Mouse (Mus musculus) ES-Bruce4 (cell line): ENCODE measurements at regions not wholly inside any gene's neighbourhood (a gene's known extent, or its start where the extent isn't known, plus 50 kb on each side); places are given as distances from the start of the nearest gene placed in this dataset.

Source experiments
- H3K27ac ChIP-seq: 2 replicates; pipeline ENCODE4 v1.5.1; 2012; ENCODE audit warnings: low read length, inconsistent platforms; ENCODE audit not compliant: insufficient read depth
- H3K27me3 ChIP-seq: 2 replicates; pipeline ENCODE4 v1.6.1; 2012; ENCODE audit warnings: mild to moderate bottlenecking, low read length, inconsistent platforms; ENCODE audit not compliant: control insufficient read depth, poor library complexity, insufficient read depth, severe bottlenecking
- H3K36me3 ChIP-seq: 2 replicates; pipeline ENCODE4 v1.6.1; 2012; ENCODE audit warnings: inconsistent platforms, mild to moderate bottlenecking, low read length, moderate library complexity; ENCODE audit not compliant: control insufficient read depth, poor library complexity, insufficient read depth, severe bottlenecking
- H3K4me1 ChIP-seq: one replicate; pipeline ENCODE4 v1.8.1; 2011; ENCODE audit warnings: low read length; ENCODE audit not compliant: control insufficient read depth, insufficient read depth
- H3K4me3 ChIP-seq: 2 replicates; pipeline ENCODE4 v1.5.1; 2011; ENCODE audit warnings: low read depth, mild to moderate bottlenecking, low read length
- H3K9ac ChIP-seq: 2 replicates; pipeline ENCODE4 v1.6.1; 2012; ENCODE audit warnings: low read depth, mild to moderate bottlenecking, inconsistent platforms; ENCODE audit not compliant: poor library complexity, severe bottlenecking
- H3K9me3 ChIP-seq: replicated peaks from 2 replicates; pipeline ENCODE4 v1.6.1; 2012; ENCODE audit warnings: mild to moderate bottlenecking, low read length, inconsistent platforms; ENCODE audit not compliant: control insufficient read depth, poor library complexity, insufficient read depth, severe bottlenecking
- CTCF ChIP-seq: IDR thresholded peaks from one replicate; pipeline ENCODE4 v1.8.1; 2011; ENCODE audit warnings: low read depth, low read length
- EP300 ChIP-seq: IDR thresholded peaks from 2 replicates; pipeline ENCODE4 v1.6.1; 2011; ENCODE audit warnings: low read depth, low read length; ENCODE audit not compliant: insufficient read depth
- POLR2A ChIP-seq: IDR thresholded peaks from one replicate; pipeline ENCODE4 v1.8.1; 2011; ENCODE audit warnings: low read length; ENCODE audit not compliant: insufficient read depth

DNA sequence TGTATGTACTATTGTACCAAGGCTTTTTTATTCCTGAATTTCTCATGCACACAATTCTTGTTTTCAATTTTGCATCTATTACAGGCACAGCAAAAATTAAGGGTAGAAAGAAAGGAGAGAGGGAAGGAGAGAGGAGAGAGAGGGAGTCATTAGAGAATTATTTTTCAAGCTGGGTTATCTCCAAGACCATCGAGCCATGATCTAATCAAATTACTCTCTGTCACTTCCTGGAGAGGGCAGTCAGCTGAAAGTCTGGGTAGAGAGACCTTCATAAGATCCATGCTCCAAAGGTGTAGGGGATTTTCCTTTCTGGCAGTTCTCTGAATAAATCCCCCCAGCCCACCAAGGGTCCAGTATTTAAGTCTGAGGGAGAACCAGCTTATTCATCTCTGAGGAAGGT lies 1081.4 kb upstream of the Slc10a2 start:
- Histone ChIP-seq H3K9ac (no peak overlapping the region), H3K4me1 (no peaks in the 10 kb centered on the region), H3K27me3 (no peaks in the 10 kb centered on the region), H3K4me3 (no peak overlapping the region), H3K27ac (no peak overlapping the region), H3K9me3 (no peaks in the 10 kb centered on the region), H3K36me3 (no peaks in the 10 kb centered on the region)
- no peak for TF ChIP-seq POLR2A
- TF ChIP-seq EP300, result no peak
- no peak for TF ChIP-seq CTCF

DNA sequence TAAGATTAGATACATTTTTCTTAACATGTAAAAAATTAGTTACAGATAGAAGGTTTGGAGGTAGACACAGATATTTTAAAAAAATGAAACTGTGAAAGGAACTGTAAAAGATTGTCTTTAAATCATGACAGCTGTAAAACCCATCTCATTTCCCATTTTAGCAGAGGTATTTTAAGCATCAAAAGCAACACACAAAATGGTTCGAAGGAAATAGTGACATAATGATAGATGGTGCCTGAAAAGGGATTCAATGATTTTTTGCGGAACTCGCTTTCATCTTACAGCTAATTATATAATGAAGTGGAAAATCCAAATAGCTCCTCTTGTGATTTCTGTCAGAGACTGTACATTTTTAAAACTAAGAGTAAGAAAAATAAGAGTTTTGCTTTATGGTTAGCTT lies 1074.5 kb upstream of the Slc10a2 start:
- H3K27ac ChIP-seq, result no peak overlapping the region
- no peak overlapping the region for H3K4me3 ChIP-seq
- no peaks in the 10 kb centered on the region for H3K4me1 ChIP-seq
- H3K36me3 ChIP-seq, result no peaks in the 10 kb centered on the region
- no peaks in the 10 kb centered on the region for H3K9me3 ChIP-seq
- no peaks in the 10 kb centered on the region for H3K27me3 ChIP-seq
- TF ChIP-seq POLR2A (no peak), EP300 (no peak), CTCF (no peak)
- H3K9ac ChIP-seq, result no peak overlapping the region

DNA sequence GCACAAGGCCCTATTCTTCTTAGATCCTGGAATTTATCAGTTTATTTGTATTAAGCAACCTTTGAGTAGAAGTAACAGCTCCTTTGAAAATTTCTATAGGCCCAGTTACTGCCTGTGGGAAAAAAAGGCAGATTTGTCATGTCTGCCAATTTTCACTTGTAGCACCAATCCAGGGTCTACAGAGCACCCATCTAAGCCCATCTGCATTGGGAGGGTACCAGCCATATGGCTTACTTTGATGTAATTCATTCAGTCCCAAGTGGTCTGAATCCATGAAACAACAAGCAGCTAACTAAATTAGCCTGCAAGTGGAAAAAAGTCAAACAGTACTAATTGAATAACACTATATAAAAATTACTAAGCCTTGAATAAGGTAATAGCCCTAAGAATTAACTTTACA lies 1061.3 kb upstream of the Slc10a2 start:
- no peak overlapping the region for H3K4me3 ChIP-seq
- H3K9ac ChIP-seq, result no peak overlapping the region
- no peaks in the 10 kb centered on the region for H3K36me3 ChIP-seq
- no peak overlapping the region for H3K27ac ChIP-seq
- no peaks in the 10 kb centered on the region for H3K27me3 ChIP-seq
- TF ChIP-seq EP300 (no peak), CTCF (no peak), POLR2A (no peak)
- H3K4me1 ChIP-seq, result no peaks in the 10 kb centered on the region
- H3K9me3 ChIP-seq, result no peaks in the 10 kb centered on the region

DNA sequence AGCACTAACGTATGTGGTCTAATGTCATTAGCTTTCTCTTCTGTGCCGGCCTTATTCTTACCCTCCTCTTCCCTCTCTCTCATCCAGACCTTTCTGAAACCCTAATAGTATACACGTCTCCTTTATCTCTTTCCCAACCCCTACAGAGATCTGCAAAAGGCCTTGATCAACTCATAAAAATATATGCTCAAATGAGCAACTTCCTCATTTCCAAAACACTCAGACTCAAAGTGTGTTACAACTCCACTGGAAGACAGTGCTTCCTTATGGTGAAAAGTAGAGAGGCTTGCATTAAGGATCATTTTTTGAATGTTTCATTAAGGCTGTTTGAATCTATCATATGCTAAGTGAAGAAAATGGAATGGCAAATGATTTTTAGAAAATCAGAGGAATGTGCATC lies 1060.1 kb upstream of the Slc10a2 start:
- no peak for TF ChIP-seq EP300
- TF ChIP-seq POLR2A, result no peak
- Histone ChIP-seq H3K4me3 (no peak overlapping the region), H3K36me3 (no peaks in the 10 kb centered on the region), H3K9ac (no peak overlapping the region), H3K4me1 (no peaks in the 10 kb centered on the region), H3K9me3 (no peaks in the 10 kb centered on the region), H3K27me3 (no peaks in the 10 kb centered on the region), H3K27ac (no peak overlapping the region)

DNA sequence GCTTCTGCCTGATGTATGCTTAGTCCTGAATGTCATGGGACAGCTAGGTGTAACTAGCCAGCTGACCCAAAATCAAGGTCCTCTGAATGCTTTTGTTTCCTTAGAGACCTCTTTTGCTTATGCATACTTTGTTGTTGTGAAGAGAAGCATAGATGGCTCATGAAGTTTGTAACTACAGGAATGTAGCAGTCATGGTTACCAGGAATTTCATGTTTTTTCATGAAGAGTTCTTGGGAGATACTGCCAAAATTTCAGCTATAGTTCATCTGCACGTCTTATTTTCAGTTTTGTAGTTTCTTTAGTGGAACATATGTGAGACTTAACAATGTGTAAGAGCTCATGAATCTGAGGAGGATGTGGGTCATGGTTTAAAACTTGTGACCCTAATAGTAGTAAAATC lies 1059.6 kb upstream of the Slc10a2 start:
- Histone ChIP-seq H3K27me3 (no peaks in the 10 kb centered on the region), H3K4me3 (no peak overlapping the region), H3K9ac (no peak overlapping the region), H3K36me3 (no peaks in the 10 kb centered on the region), H3K4me1 (no peaks in the 10 kb centered on the region), H3K9me3 (no peaks in the 10 kb centered on the region), H3K27ac (no peak overlapping the region)
- no peak for TF ChIP-seq POLR2A
- no peak for TF ChIP-seq CTCF
- no peak for TF ChIP-seq EP300

DNA sequence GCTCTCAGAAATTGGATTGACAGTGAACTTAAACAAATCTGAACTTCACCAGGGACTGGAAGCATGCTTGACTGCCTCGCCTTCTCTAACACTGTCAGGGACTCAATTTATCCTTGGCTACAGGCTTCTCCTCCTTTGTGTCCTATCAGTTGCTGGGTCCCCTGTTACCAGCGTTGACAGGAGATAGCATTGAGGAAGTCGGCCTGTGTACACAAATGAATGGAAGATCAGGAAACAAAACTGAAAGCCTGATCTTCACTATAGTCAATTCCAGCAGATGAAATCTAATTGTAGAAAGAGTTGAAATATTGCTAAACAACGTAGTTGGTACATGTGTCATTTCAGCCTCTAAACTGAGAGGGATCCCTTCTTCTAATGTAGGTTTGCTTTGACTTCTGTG lies 1039.4 kb upstream of the Slc10a2 start:
- Histone ChIP-seq H3K9me3 (no peaks in the 10 kb centered on the region), H3K9ac (no peak overlapping the region), H3K4me3 (no peak overlapping the region), H3K4me1 (no peaks in the 10 kb centered on the region), H3K27me3 (no peaks in the 10 kb centered on the region), H3K27ac (no peak overlapping the region), H3K36me3 (no peaks in the 10 kb centered on the region)
- TF ChIP-seq CTCF, result no peak
- TF ChIP-seq POLR2A, result no peak
